Mouse (Mus musculus): ENCODE results near the gene Rnf150.

DNA sequence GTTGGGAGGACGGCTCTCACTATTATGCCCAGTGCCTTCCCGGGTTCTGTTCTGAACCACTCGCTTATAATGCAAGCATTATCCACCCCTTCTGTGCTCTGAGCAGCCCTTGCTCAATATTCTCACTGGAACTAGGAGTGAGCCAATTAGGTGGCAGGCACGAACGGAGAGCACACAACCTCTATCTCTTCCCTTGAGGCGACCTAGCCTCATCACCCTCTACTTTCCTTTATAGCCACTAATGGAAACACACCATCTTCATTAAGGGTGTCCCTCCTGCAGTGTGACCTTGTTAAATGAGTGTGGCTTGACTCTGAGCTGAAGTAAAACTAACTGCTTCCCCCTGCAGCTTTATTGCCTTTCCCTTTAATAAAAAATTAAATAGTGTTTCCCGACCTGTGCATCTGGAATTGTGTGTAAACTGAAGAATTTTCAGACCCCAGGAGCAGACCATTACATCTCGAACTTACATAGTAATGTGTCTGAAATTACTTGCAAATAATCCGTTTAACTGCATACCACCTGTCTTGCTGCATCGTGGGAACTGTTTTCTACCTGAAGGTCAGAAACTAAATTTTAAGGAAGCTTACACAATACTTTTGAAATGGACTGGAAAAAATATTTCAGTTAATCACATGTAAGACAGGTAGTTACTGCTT lies 26.0 kb downstream of the Rnf150 start:
- TF ChIP-seq CTCF (IDR thresholded peaks at IDR 0.05; ENCODE audit: control insufficient read depth, insufficient read depth, insufficient read length) (no peak), MAX (IDR thresholded peaks at IDR 0.05) (no peak), USF1 (IDR thresholded peaks at IDR 0.05; ENCODE audit: low read depth) (no peak), MYOD1 (IDR thresholded peaks at IDR 0.05; ENCODE audit: control insufficient read depth, insufficient read length, low read depth) (no peak)

All from C2C12 (cell line).